Mouse (Mus musculus): ENCODE results near the gene Unc79. TPM values are rescaled to one million over a fixed set of nuclear protein-coding genes. Genes with fewer than 3 reads are reported as not detected.

Unc79 gene
- polyA plus RNA-seq, 1 experiment from 2014 or later: 1.3 TPM

DNA sequence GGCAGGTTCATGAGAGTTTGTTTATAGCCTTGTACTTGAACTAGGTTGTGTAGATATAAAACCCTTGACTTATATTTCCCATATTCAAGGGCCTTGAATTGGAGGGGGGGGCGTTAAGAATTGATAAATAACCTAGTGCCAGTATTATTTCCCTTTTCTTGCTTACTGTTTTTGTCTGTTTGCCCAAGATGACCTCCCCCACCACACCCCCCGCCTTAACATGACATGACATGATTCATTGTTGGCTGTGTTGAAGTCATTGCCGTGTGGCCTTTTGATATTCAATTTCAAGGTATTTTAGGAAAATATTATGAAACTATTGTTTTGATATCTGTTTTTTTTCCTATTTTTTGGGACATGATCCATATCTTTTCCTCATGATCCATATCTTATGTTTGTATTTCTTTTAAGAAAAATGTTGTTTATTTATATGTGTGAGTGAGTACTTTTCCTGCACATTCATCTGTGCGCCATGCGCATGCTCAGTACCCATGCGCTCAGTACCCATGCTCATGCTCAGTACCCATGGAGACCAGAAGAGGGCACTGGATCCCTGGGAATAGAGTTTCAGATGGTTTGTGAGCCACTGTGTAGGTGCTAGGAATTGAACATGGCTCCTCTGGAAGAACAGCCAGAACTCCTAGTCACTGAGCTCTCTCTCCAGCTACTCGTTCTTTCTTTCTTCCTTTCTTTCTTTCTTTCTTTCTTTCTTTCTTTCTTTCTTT is 11.6 kb downstream of the Unc79 start:
- Histone ChIP-seq H3K4me2 (replicated peaks) (no peak overlapping the region), H3K27me3 (no peaks in the 10 kb centered on the region), H3K9me3 (replicated peaks) (no peaks in the 10 kb centered on the region), H3K4me1 (no peaks in the 10 kb centered on the region), H3K36me3 (no peaks in the 10 kb centered on the region), H3K4me3 (replicated peaks) (no peak overlapping the region), H3K9ac (no peak overlapping the region), H3K27ac (replicated peaks) (no peak overlapping the region)
- 86% methylated on average over 7 of the region's 7 CpGs for WGBS
- no peak for ATAC-seq (ENCODE audit: insufficient number of reproducible peaks, low FRiP score, low TSS enrichment, low read depth)

DNA sequence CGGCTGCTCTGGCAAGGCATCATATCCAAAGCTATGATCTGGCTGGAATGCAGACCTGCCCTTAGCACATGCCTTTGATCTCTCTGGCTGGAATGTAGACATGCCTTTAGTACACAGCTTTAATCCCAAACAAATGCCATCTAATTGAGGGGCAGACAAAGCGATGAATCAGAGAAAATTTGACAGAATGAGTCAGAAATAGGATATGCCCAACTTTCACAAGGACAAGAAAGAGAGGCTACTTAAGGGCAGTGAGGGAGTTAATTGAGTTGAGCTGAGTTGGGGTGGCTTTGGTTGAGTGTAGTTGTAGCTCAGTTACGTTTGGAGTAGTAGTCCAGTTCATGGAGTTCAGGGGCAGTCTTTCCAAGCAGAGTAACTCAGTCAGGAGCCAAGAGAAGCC is 12.4 kb downstream of the Unc79 start:
- Histone ChIP-seq H3K4me2 (replicated peaks) (no peak overlapping the region), H3K4me1 (no peaks in the 10 kb centered on the region), H3K9ac (no peak overlapping the region), H3K27me3 (no peaks in the 10 kb centered on the region), H3K36me3 (no peaks in the 10 kb centered on the region), H3K9me3 (replicated peaks) (no peaks in the 10 kb centered on the region), H3K4me3 (replicated peaks) (no peak overlapping the region), H3K27ac (replicated peaks) (no peak overlapping the region)
- WGBS: 21% methylated on average over 3 of the region's 3 CpGs
- no peak for ATAC-seq (ENCODE audit: insufficient number of reproducible peaks, low FRiP score, low TSS enrichment, low read depth)

DNA sequence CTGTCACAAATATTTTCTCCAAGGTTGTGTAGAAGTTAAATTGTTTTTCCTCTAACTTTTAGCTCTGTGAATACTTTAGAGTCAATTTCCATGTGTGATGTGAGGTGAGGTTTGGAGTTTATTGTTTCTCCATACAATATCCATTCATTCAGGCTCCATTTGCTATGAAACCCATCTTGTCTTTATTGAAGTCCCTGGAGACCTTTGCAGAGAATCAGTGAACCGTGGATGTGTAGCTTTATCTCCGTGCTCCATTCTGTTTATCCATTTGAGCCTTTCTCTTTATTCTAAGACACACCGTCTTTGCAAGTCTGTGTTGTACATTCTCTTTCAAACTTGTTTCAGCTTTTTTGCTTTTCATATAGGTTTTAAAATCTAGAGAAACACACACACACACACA is 15.8 kb downstream of the Unc79 start:
- ATAC-seq (ENCODE audit: insufficient number of reproducible peaks, low FRiP score, low TSS enrichment, low read depth): no peak
- H3K4me3 ChIP-seq (replicated peaks): no peak overlapping the region
- WGBS: 59% methylated on average over 3 of the region's 3 CpGs
- no peaks in the 10 kb centered on the region for H3K4me1 ChIP-seq
- H3K9me3 ChIP-seq (replicated peaks): no peaks in the 10 kb centered on the region
- no peaks in the 10 kb centered on the region for H3K27me3 ChIP-seq
- H3K4me2 ChIP-seq (replicated peaks): no peak overlapping the region
- no peak overlapping the region for H3K27ac ChIP-seq (replicated peaks)
- H3K36me3 ChIP-seq: no peaks in the 10 kb centered on the region
- no peak overlapping the region for H3K9ac ChIP-seq

DNA sequence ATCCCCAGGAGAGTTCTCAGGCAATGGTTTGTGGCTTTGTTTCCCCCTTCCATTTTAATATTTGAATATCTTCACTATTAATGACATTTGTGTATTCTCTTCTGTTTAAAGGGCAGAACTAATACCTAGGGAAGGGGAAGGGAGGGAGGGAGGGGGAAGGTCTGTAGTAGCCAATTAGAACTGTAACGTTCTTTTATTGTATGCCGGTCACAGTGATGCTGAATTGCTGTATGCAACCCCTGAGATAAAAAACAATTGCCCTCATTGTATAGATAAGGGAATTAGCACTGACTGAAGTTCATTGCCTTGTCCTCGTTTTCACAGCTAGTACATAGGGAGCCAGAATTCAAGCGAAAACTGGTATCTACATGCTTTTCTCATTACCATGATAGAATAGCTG is 31.9 kb downstream of the Unc79 start:
- Histone ChIP-seq H3K4me1 (no peaks in the 10 kb centered on the region), H3K4me2 (replicated peaks) (no peak overlapping the region), H3K4me3 (replicated peaks) (no peak overlapping the region), H3K9ac (no peak overlapping the region), H3K27ac (replicated peaks) (no peak overlapping the region), H3K9me3 (replicated peaks) (no peaks in the 10 kb centered on the region), H3K27me3 (no peaks in the 10 kb centered on the region), H3K36me3 (no peaks in the 10 kb centered on the region)
- 52% methylated on average over 4 of the region's 4 CpGs for WGBS
- ATAC-seq (ENCODE audit: insufficient number of reproducible peaks, low FRiP score, low TSS enrichment, low read depth): no peak

DNA sequence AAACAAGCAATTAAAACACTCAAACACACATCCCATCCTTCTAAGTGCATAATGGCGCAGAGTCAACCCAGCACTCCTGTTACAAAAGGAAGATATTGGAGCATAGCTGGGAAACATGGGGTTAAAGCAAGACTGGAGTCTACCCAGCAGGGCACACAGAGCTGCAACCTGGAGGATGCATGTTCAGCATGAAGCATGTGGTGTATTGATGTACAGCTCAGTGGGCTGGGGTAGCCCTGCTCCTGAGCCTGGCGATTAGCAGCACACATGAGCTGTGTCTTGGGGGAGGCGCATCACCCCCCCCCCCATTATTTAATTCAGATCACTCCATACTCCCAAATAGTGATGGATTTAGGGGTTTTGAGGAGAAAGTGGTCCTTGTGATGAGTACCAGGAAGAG is 32.9 kb downstream of the Unc79 start:
- H3K27me3 ChIP-seq: no peaks in the 10 kb centered on the region
- 89% methylated on average over 3 of the region's 3 CpGs for WGBS
- H3K27ac ChIP-seq (replicated peaks): no peak overlapping the region
- ATAC-seq (ENCODE audit: insufficient number of reproducible peaks, low FRiP score, low TSS enrichment, low read depth): no peak
- H3K4me3 ChIP-seq (replicated peaks): no peak overlapping the region
- H3K9me3 ChIP-seq (replicated peaks): no peaks in the 10 kb centered on the region
- H3K4me1 ChIP-seq: no peaks in the 10 kb centered on the region
- H3K4me2 ChIP-seq (replicated peaks): no peak overlapping the region
- H3K9ac ChIP-seq: no peak overlapping the region
- H3K36me3 ChIP-seq: no peaks in the 10 kb centered on the region

DNA sequence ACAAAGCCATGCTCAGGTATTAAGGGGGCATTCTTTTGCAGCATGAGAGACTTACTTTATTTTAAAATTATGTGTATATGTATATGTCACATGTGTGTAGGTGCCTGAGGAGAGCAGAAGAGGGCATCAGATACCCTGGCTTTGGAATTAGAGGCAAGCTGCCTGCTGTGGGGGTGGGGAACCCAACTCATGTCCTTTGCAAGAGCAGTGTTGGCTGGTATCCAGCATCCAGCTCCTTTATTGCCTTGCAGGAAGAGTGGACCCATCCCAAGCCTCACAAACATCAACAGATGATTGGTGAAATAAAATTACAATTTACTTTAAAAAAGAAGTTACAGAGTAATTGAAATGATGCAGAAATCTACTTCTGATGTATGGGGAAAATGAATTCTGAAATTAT is 36.7 kb downstream of the Unc79 start:
- H3K27me3 ChIP-seq: no peaks in the 10 kb centered on the region
- no peak overlapping the region for H3K27ac ChIP-seq (replicated peaks)
- no peaks in the 10 kb centered on the region for H3K9me3 ChIP-seq (replicated peaks)
- ATAC-seq (ENCODE audit: insufficient number of reproducible peaks, low FRiP score, low TSS enrichment, low read depth): no peak
- no peak overlapping the region for H3K4me3 ChIP-seq (replicated peaks)
- no peak overlapping the region for H3K4me2 ChIP-seq (replicated peaks)
- no peaks in the 10 kb centered on the region for H3K4me1 ChIP-seq
- no peak overlapping the region for H3K9ac ChIP-seq
- no peaks in the 10 kb centered on the region for H3K36me3 ChIP-seq

DNA sequence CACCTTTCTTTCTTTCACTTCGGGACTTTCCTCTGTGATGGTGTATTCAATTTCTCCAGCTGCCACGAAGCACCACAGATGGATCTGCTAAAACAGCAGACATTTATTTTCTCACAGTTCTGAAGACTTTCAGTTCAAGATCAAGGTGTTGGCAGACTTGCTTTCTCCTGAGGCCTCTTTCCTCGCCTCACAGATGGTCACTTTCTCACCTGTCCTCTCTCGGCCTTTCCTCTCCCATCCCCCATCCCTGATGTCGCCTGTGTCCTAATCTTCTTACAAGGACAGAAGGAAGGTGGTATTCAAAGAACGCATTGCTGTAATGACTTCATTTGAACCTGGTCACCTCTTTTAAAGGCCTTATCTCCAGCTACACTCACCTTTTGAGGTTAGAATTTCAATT is 39.1 kb downstream of the Unc79 start:
- Histone ChIP-seq H3K9ac (no peak overlapping the region), H3K36me3 (no peaks in the 10 kb centered on the region), H3K27ac (replicated peaks) (no peak overlapping the region), H3K4me3 (replicated peaks) (no peak overlapping the region), H3K4me2 (replicated peaks) (no peak overlapping the region), H3K4me1 (no peaks in the 10 kb centered on the region), H3K27me3 (no peaks in the 10 kb centered on the region), H3K9me3 (replicated peaks) (no peaks in the 10 kb centered on the region)
- no peak for ATAC-seq (ENCODE audit: insufficient number of reproducible peaks, low FRiP score, low TSS enrichment, low read depth)
- 69% methylated on average over 6 of the region's 6 CpGs for WGBS

DNA sequence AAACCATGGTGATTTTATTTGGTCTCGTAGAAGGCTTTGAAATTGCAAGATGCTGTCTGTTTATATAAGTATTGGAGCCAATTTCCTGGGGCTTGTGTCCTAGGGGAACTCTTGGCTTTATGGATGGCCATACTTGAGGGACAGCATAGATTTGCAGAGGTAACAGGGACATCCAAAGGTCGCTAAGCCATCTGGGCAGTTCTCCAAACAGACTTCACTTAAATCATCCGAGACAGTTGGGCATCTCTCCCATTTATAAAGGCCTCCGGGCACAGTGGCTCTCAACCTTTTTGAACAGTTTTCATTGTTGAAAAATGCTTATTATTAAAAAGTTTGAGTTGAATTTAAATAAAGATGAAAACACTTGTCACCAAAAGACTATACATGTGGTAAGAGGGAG is 59.8 kb downstream of the Unc79 start:
- no peaks in the 10 kb centered on the region for H3K4me1 ChIP-seq
- no peak for ATAC-seq (ENCODE audit: insufficient number of reproducible peaks, low FRiP score, low TSS enrichment, low read depth)
- no peaks in the 10 kb centered on the region for H3K36me3 ChIP-seq
- H3K9ac ChIP-seq: no peak overlapping the region
- H3K9me3 ChIP-seq (replicated peaks): no peaks in the 10 kb centered on the region
- 30% methylated on average over 4 of the region's 4 CpGs for whole genome bisulfite sequencing
- no peak overlapping the region for H3K4me2 ChIP-seq (replicated peaks)
- no peak overlapping the region for H3K27ac ChIP-seq (replicated peaks)
- no peak overlapping the region for H3K4me3 ChIP-seq (replicated peaks)
- H3K27me3 ChIP-seq: no peaks in the 10 kb centered on the region

DNA sequence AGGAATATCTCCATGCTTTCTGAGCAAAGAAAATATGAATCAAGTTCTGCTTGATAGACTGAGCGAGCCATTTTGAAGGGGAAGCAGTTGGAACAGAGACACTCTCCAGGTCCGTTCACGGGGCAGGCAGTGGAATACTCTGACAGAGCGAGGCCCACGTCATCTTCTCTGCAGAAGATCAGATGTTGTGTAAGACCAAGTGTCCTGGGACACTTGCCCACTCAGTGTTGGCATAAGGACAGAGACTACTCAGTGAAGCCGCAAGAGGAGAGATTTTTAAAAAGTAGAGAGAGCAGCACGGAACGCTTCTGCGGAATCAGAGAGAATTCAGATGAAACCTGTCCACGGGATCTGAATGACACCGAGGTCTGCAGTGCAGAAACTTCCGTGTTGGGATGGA is 69.5 kb downstream of the Unc79 start:
- Histone ChIP-seq H3K4me3 (replicated peaks) (no peak overlapping the region), H3K4me2 (replicated peaks) (no peak overlapping the region), H3K27me3 (no peaks in the 10 kb centered on the region), H3K4me1 (no peaks in the 10 kb centered on the region), H3K27ac (replicated peaks) (no peak overlapping the region), H3K9me3 (replicated peaks) (no peaks in the 10 kb centered on the region), H3K9ac (no peak overlapping the region), H3K36me3 (no peaks in the 10 kb centered on the region)
- no peak for ATAC-seq (ENCODE audit: insufficient number of reproducible peaks, low FRiP score, low TSS enrichment, low read depth)
- 94% methylated on average over 12 of the region's 12 CpGs for WGBS

DNA sequence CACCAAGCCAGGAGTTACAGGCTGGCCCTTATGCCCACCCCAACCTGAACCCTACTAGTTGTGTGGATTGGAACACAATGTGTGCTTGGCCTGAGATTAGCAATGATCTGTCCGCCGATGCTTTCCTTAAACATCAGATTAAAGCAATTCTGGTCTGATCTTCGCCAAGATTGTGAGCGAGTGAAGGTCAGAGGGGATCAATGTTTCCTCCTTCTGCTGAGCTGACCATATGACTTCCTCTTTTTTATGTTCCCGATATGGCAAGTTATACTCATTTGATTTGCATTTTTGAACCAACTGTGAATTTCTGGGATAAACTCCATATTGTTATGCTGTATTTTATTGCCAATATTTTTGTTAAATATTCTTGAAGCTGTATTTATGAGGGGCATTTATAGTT is 88.0 kb downstream of the Unc79 start:
- H3K36me3 ChIP-seq: no peaks in the 10 kb centered on the region
- no peaks in the 10 kb centered on the region for H3K9me3 ChIP-seq (replicated peaks)
- no peaks in the 10 kb centered on the region for H3K27me3 ChIP-seq
- no peak overlapping the region for H3K4me2 ChIP-seq (replicated peaks)
- H3K4me3 ChIP-seq (replicated peaks): no peak overlapping the region
- H3K4me1 ChIP-seq: no peaks in the 10 kb centered on the region
- WGBS: 83% methylated on average over 5 of the region's 5 CpGs
- no peak overlapping the region for H3K27ac ChIP-seq (replicated peaks)
- no peak for ATAC-seq (ENCODE audit: insufficient number of reproducible peaks, low FRiP score, low TSS enrichment, low read depth)
- H3K9ac ChIP-seq: no peak overlapping the region

DNA sequence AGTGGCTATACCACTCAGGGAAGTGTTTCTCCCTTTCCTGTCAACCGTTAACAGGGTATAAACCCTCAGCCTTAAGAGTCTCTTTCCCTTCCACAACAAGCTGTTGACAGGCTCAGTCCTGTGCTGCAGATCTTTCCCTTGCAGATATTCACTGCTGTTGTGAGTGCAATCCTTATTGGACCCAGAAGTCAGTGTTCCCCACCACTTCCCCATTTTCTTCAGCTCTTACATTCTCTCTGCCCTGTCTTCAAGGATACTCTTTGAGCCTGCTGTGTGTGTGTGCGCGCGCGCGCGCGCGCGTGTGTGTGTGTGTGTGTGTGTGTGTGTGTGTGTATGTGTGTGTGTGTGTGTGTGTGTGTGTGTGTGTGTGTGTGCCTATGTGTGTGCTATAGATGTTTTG is 90.7 kb downstream of the Unc79 start:
- no peak for ATAC-seq (ENCODE audit: insufficient number of reproducible peaks, low FRiP score, low TSS enrichment, low read depth)
- Histone ChIP-seq H3K27ac (replicated peaks) (no peak overlapping the region), H3K4me3 (replicated peaks) (no peak overlapping the region), H3K9ac (no peak overlapping the region), H3K9me3 (replicated peaks) (no peaks in the 10 kb centered on the region), H3K4me1 (no peaks in the 10 kb centered on the region), H3K36me3 (no peaks in the 10 kb centered on the region), H3K27me3 (no peaks in the 10 kb centered on the region), H3K4me2 (replicated peaks) (no peak overlapping the region)
- WGBS: 90% methylated on average over 9 of the region's 10 CpGs

DNA sequence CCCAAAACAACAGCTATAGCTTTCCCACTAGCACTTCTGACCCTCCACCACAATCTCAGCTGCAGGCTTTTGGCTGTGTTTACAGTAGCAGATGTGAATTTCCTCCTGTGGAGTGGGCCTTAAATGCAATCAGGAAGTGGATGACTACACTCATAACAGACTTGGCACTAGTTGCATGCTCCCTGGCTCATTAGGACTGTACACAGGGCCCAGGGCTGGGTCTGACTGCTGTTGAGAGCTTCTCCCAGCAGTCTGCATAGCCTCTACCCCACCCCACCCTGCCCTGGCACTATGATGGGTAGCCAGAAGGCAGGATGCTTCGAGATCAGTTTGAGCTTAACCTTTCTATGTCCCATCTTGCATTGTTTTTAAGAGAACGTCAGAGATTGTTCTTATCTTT is 91.5 kb downstream of the Unc79 start:
- Histone ChIP-seq H3K4me1 (no peaks in the 10 kb centered on the region), H3K27me3 (no peaks in the 10 kb centered on the region), H3K36me3 (no peaks in the 10 kb centered on the region), H3K9ac (no peak overlapping the region), H3K4me2 (replicated peaks) (no peak overlapping the region), H3K27ac (replicated peaks) (no peak overlapping the region), H3K4me3 (replicated peaks) (no peak overlapping the region), H3K9me3 (replicated peaks) (no peaks in the 10 kb centered on the region)
- 65% methylated on average over 2 of the region's 2 CpGs for WGBS
- no peak for ATAC-seq (ENCODE audit: insufficient number of reproducible peaks, low FRiP score, low TSS enrichment, low read depth)
